Mouse (Mus musculus) lung, postnatal 0 days (tissue): Measurements from ENCODE around the gene Lin7c.

ENCODE experiments used
- CTCF ChIP-seq: IDR thresholded peaks from 2 replicates; pipeline ENCODE4 v1.5.1; 2016; ENCODE audit warnings: antibody characterized with exemption, mild to moderate bottlenecking
- EP300 ChIP-seq: IDR thresholded peaks from 2 replicates; pipeline ENCODE4 v1.6.1; 2016; ENCODE audit warnings: antibody characterized with exemption, mild to moderate bottlenecking, control low read depth

GRCm38 (mm10) chr2:109860832-109861231 is 29.8 kb upstream of the Lin7c start:
- TF ChIP-seq CTCF = no peak
- no peak for TF ChIP-seq EP300
